Mouse (Mus musculus): Measurements from ENCODE around the gene Diaph3.

- TF ChIP-seq FLI1 (IDR thresholded peaks at IDR 0.05; ENCODE audit: low read length) (no peak), GATA1 (IDR thresholded peaks at IDR 0.05; ENCODE audit: borderline replicate concordance, low read length) (no peak)
These were observed 448.3 kb downstream of the Diaph3 start for GRCm38 (mm10) chr14:86692714-86693113.

Data from megakaryocyte, embryonic 14.5 days (primary cell).